Mouse (Mus musculus) heart, embryonic 10.5 days (tissue): Measurements from ENCODE around the gene Rftn1. TPM values are rescaled to one million over a fixed set of nuclear protein-coding genes. Genes with fewer than 3 reads are reported as not detected.

Experiments used
- DNase-seq: peaks from one replicate; pipeline ENCODE4 v3.0.0-alpha.2; 2017; ENCODE audit warnings: low spot score
- H3K27ac ChIP-seq: fragments of 300-500 bp; sonication (generic); 2 replicates; pipeline ENCODE4 v1.5.1; 2016; ENCODE audit warnings: mild to moderate bottlenecking
- H3K27me3 ChIP-seq: fragments of 300-500 bp; sonication (generic); 2 replicates; pipeline ENCODE4 v1.6.1; 2016; ENCODE audit warnings: mild to moderate bottlenecking; ENCODE audit not compliant: poor library complexity, insufficient read depth, severe bottlenecking
- H3K36me3 ChIP-seq: fragments of 300-500 bp; sonication (generic); 2 replicates; pipeline ENCODE4 v1.6.1; 2016; ENCODE audit warnings: mild to moderate bottlenecking, moderate library complexity
- H3K4me1 ChIP-seq: fragments of 300-500 bp; sonication (generic); 2 replicates; pipeline ENCODE4 v1.6.1; 2016; ENCODE audit warnings: mild to moderate bottlenecking
- H3K4me3 ChIP-seq: fragments of 300-500 bp; sonication (generic); 2 replicates; pipeline ENCODE4 v1.5.1; 2016; ENCODE audit warnings: mild to moderate bottlenecking, moderate library complexity
- H3K9me3 ChIP-seq: fragments of 300-500 bp; sonication (generic); 2 replicates; pipeline ENCODE4 v1.6.1; 2016; ENCODE audit warnings: mild to moderate bottlenecking, moderate library complexity
- WGBS: fragments of 180-500 bp; shearing (Covaris S2); methylation state at CpG from one replicate; pipeline ENCODE4 v1.1.7; 2016; 5-methylcytosine and 5-hydroxymethylcytosine counted together
- polyA plus RNA-seq: library from polyadenylated mRNA; unstranded; fragments of >200 nt; fragmentation: Nextera tagmentation; extraction: Ambion mirVana; gene quantifications from 2 replicates; pipeline ENCODE4 v1.2.1, GENCODE M21; 2016

The Rftn1 gene
- polyA plus RNA-seq, 1 experiment from 2014 or later = 9.2 TPM

DNA sequence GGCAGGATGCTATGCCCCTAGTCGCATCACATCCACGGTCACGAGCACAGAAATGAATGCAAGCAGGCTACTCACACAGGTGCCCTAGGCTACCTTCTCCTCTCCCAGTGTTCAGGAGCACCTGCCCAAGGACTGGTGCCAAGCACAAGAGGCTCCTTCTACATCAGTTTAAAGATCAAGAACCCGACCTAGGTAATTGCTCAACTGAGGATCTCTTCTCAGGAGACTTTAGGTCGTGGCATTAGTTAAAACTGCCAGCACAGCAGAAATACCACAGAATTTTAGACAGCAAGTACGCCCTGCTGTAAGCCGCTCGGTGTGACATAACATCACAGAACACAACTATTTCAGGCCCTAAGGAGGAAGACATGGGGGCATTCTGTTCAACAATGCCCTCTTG is 100.7 kb downstream of the Rftn1 start:
- no peak for DNase-seq
- H3K27ac ChIP-seq = no peak overlapping the region
- H3K36me3 ChIP-seq = no peaks in the 10 kb centered on the region
- H3K27me3 ChIP-seq = no peaks in the 10 kb centered on the region
- H3K4me1 ChIP-seq = no peaks in the 10 kb centered on the region; the same call in 1 of the 2 replicates
- H3K9me3 ChIP-seq = no peaks in the 10 kb centered on the region
- H3K4me3 ChIP-seq = no peak overlapping the region
- WGBS = 85% methylated on average over 8 of the region's 8 CpGs

DNA sequence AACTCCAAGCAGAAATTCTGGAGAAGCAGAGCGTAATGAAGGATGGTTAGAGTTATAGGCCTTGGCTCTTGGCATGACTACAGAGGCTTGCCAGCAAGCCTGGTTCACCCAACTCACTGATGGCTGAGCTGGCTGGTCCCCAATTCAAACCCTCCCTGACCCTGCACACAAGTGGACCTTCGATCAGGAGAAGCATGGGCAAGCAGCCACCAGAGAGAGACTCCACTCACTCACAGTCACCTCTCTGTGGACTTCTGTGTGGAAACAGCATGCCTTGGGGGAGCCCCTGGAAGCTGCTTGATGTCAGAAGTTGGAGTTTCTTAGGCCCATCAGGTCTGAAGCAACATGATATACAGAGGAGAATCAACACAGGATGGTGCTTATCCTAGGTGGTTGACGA is 102.4 kb downstream of the Rftn1 start:
- Histone ChIP-seq H3K27me3 (no peaks in the 10 kb centered on the region), H3K4me3 (no peak overlapping the region), H3K27ac (no peak overlapping the region), H3K36me3 (no peaks in the 10 kb centered on the region), H3K9me3 (no peaks in the 10 kb centered on the region), H3K4me1 (no peaks in the 10 kb centered on the region; the same call in 1 of the 2 replicates)
- WGBS = 80% methylated on average over 3 of the region's 3 CpGs
- no peak for DNase-seq

- WGBS = 48% methylated on average over 4 of the region's 4 CpGs
- DNase-seq = no peak
- H3K4me3 ChIP-seq = no peak overlapping the region
- no peaks in the 10 kb centered on the region for H3K4me1 ChIP-seq
- no peaks in the 10 kb centered on the region for H3K27me3 ChIP-seq
- H3K9me3 ChIP-seq = no peaks in the 10 kb centered on the region
- H3K27ac ChIP-seq = no peak overlapping the region
- H3K36me3 ChIP-seq = no peaks in the 10 kb centered on the region
Observed at GRCm38 (mm10) chr17:50086887-50087286, 103.6 kb downstream of the Rftn1 start.

- Histone ChIP-seq H3K27ac (no peak overlapping the region), H3K9me3 (no peaks in the 10 kb centered on the region), H3K4me3 (no peak overlapping the region), H3K27me3 (no peaks in the 10 kb centered on the region), H3K36me3 (no peaks in the 10 kb centered on the region), H3K4me1 (no peaks in the 10 kb centered on the region)
- WGBS = 90% methylated on average over 6 of the region's 6 CpGs
- DNase-seq = no peak
Observed at GRCm38 (mm10) chr17:50084721-50085120, 105.8 kb downstream of the Rftn1 start.

- Histone ChIP-seq H3K27me3 (no peaks in the 10 kb centered on the region), H3K4me3 (no peak overlapping the region), H3K36me3 (no peaks in the 10 kb centered on the region), H3K4me1 (no peaks in the 10 kb centered on the region), H3K9me3 (no peaks in the 10 kb centered on the region), H3K27ac (no peak overlapping the region)
- DNase-seq = no peak
- WGBS = 86% methylated on average over 4 of the region's 4 CpGs
Observed at GRCm38 (mm10) chr17:50083937-50084336, 106.5 kb downstream of the Rftn1 start.

GRCm38 (mm10) chr17:50082947-50083346 is 107.5 kb downstream of the Rftn1 start:
- no peaks in the 10 kb centered on the region for H3K27me3 ChIP-seq
- no peaks in the 10 kb centered on the region for H3K9me3 ChIP-seq
- H3K27ac ChIP-seq = no peak overlapping the region
- no peak overlapping the region for H3K4me3 ChIP-seq
- WGBS = 78% methylated on average over 3 of the region's 3 CpGs
- DNase-seq = no peak
- no peaks in the 10 kb centered on the region for H3K4me1 ChIP-seq
- H3K36me3 ChIP-seq = no peaks in the 10 kb centered on the region

- 81% methylated on average over 9 of the region's 9 CpGs for WGBS
- H3K36me3 ChIP-seq = no peaks in the 10 kb centered on the region
- no peak for DNase-seq
- no peak overlapping the region for H3K4me3 ChIP-seq
- no peaks in the 10 kb centered on the region for H3K27me3 ChIP-seq
- no peak overlapping the region for H3K27ac ChIP-seq
- H3K9me3 ChIP-seq = no peaks in the 10 kb centered on the region
- no peaks in the 10 kb centered on the region for H3K4me1 ChIP-seq
Observed at GRCm38 (mm10) chr17:50081647-50082046, 108.8 kb downstream of the Rftn1 start.

GRCm38 (mm10) chr17:50080991-50081390 is 109.5 kb downstream of the Rftn1 start:
- Histone ChIP-seq H3K27me3 (no peaks in the 10 kb centered on the region), H3K36me3 (no peaks in the 10 kb centered on the region), H3K4me3 (no peak overlapping the region), H3K4me1 (no peaks in the 10 kb centered on the region), H3K27ac (no peak overlapping the region), H3K9me3 (no peaks in the 10 kb centered on the region)
- no peak for DNase-seq
- 75% methylated on average over 4 of the region's 4 CpGs for WGBS

- Histone ChIP-seq H3K36me3 (no peaks in the 10 kb centered on the region), H3K27me3 (no peaks in the 10 kb centered on the region), H3K4me1 (no peaks in the 10 kb centered on the region), H3K27ac (no peak overlapping the region), H3K9me3 (no peaks in the 10 kb centered on the region), H3K4me3 (no peak overlapping the region)
- WGBS = 97% methylated on average over 6 of the region's 6 CpGs
- DNase-seq = no peak
Observed at GRCm38 (mm10) chr17:50078749-50079148, 111.7 kb downstream of the Rftn1 start.

DNA sequence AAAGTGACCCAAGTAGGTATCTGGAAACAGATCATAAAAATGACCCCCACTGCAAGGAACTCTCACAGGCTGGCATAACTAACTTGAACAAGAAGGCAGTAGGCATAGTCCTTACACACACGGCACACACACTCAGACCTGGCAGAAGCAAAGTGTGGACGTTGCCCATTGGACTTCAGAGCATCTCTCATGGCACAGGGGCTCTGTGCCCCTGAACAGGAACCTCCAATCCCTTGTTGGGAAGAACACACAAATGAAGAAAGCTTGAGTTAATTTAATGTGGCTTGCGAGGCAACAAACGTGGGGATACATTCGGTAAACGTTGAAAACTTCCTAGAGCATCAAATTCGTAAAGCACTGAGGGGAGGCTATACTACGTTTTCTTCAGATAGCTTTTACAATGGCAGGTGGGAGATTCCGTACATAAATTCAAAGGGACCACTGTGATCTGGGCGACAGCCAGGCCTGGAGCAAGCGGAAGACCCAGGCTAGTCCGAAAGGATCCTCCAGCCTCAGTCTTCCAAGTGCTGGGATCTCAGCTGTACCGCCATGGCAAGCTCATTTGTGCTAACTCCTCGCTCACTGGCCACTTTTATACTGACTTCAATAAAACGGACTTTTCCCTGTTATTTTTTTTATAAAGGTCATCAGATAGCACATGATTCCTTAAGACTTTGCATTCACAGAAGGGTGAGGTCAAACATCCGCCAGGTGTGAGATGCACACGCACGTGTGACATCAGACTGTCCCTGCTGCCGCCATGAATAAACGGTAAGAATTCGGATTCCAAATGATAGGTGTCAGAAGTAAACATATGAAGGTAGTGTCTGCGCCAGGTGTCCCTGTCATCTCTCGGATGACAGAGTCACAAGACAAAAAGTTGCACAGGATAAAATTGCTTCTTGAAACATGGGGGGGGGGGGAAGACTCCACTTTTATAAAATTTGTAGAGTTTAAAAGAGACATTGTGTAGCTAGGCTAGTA is 117.2 kb downstream of the Rftn1 start:
- H3K27ac ChIP-seq = no peak overlapping the region
- no peaks in the 10 kb centered on the region for H3K27me3 ChIP-seq
- peaks cover 10% of the 10 kb centered on the region for H3K4me1 ChIP-seq
- H3K36me3 ChIP-seq = no peaks in the 10 kb centered on the region
- 90% methylated on average over 23 of the region's 23 CpGs for WGBS
- DNase-seq = peak; percentile 64
- no peaks in the 10 kb centered on the region for H3K9me3 ChIP-seq
- no peak overlapping the region for H3K4me3 ChIP-seq

GRCm38 (mm10) chr17:50071602-50071988 is 118.9 kb downstream of the Rftn1 start:
- H3K9me3 ChIP-seq = no peaks in the 10 kb centered on the region
- peaks cover 10% of the 10 kb centered on the region for H3K4me1 ChIP-seq
- H3K27ac ChIP-seq = no peak overlapping the region
- H3K4me3 ChIP-seq = no peak overlapping the region
- no peaks in the 10 kb centered on the region for H3K36me3 ChIP-seq
- no peaks in the 10 kb centered on the region for H3K27me3 ChIP-seq
- peak; percentile 60 for DNase-seq
- 62% methylated on average over 6 of the region's 6 CpGs for WGBS

- H3K9me3 ChIP-seq = no peaks in the 10 kb centered on the region
- H3K27me3 ChIP-seq = no peaks in the 10 kb centered on the region
- peaks cover 10% of the 10 kb centered on the region for H3K4me1 ChIP-seq
- 68% methylated on average over 7 of the region's 7 CpGs for WGBS
- H3K36me3 ChIP-seq = no peaks in the 10 kb centered on the region
- DNase-seq = peak; percentile 52
- no peak overlapping the region for H3K4me3 ChIP-seq
- no peak overlapping the region for H3K27ac ChIP-seq
Observed at GRCm38 (mm10) chr17:50070822-50071601, 119.5 kb downstream of the Rftn1 start.
